Mouse (Mus musculus): Measurements from ENCODE around the gene Mks1.

DNA sequence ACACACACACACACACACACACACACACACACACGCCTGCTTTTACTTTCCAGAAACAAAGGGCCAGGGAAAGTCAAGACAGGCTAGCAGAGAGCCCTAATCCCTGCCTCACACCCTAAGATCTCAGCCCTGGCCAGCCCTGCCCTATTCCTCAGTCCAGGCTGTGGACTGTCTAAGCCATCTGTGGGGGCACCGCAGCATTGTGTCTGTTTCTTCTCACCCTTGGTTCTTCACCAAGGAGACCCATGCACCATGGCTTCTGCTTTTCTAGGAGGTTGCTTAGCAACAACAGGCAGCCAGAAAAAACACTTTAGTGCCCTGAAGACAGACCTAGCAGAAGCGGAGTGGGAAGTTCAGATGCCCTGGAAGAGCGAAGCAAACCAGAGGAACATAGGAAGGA is 41.6 kb upstream of the Mks1 start:
- TF ChIP-seq POLR2A (IDR thresholded peaks at IDR 0.05; ENCODE audit: low read depth, low read length) (no peak), CTCF (IDR thresholded peaks at IDR 0.05; ENCODE audit: borderline replicate concordance, insufficient read depth, low read length) (no peak)
